Mouse (Mus musculus): ENCODE data around the gene Tmem136. TPM values are rescaled to one million over a fixed set of nuclear protein-coding genes. Genes with fewer than 3 reads are reported as not detected.

Tmem136 gene
- polyA plus RNA-seq, 1 experiment from 2014 or later = 11.6 TPM

DNA sequence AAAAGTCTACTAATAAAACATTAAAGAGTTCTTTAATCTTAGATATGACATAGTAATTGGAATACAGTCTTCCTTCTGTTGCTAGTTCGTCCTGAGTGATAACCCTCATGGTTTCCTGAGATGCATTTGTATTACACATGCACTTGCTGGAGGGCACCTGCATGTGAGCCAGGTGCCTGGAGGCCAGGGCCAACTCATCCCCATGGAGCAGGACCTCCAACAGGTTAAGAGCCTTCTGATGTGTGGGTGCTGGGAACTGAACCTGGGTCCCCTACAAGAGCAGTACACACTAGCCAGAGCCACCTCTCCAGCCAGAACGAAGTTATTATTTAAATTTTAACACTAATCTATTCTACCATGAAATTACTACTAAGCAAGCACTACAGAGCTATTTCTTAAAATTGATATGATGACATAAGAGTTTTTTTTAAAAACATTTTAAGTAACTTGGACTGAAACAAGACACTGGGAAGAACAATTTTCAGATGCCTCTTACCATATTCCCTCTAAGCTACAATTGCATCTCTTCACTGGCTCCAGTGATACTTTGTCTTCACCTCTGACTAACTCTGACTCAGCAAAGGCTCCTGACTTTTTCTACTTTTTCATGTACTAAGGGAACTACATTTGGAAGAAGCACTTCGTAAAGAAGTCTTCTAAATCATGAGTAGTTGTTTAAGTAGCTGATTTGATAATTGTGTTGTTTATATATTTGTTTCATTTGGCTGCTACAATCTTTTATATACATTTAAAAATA lies 18.4 kb downstream of the Tmem136 start:
- no peak overlapping the region for H3K27ac ChIP-seq (replicated peaks; ENCODE audit: low read depth, low read length)
- no peak overlapping the region for H3K9ac ChIP-seq (replicated peaks; ENCODE audit: low read length)
- peaks cover 10% of the 10 kb centered on the region for H3K4me1 ChIP-seq (ENCODE audit: control insufficient read depth, insufficient read depth, low read length)
- no peak for ATAC-seq (ENCODE audit: low FRiP score, low TSS enrichment)
- no peak overlapping the region for H3K4me3 ChIP-seq (replicated peaks; ENCODE audit: low read depth, low read length)
- no peaks in the 10 kb centered on the region for H3K27me3 ChIP-seq (ENCODE audit: control insufficient read depth, insufficient read depth, low read length)
- WGBS = 93% methylated on average over 3 of the region's 3 CpGs
- H3K4me2 ChIP-seq (ENCODE audit: low read length) = no peak overlapping the region
- H3K9me3 ChIP-seq (ENCODE audit: control insufficient read depth, low read length) = no peaks in the 10 kb centered on the region
- no peaks in the 10 kb centered on the region for H3K36me3 ChIP-seq (ENCODE audit: control insufficient read depth, insufficient read depth, low read length)
- DNase-seq = no peak

DNA sequence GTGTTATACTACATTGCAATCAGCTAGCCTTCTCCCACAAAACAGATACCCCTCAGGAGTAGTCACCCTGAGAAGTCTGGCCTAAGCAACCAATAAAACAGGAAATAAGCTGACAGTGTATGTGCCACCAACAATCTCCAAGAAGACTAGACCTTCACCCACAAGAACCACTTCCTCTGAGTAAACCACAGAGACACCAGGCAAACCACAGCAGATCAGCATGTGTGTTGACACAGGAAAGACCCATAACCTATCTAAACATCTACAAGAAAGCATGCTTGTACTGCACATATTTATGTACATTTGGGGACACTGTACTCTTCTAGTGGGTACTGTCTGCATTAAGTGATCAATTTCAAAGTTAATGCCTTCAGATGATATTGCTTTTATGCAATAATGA lies 20.0 kb downstream of the Tmem136 start:
- no peaks in the 10 kb centered on the region for H3K27me3 ChIP-seq (ENCODE audit: control insufficient read depth, insufficient read depth, low read length)
- H3K27ac ChIP-seq (replicated peaks; ENCODE audit: low read depth, low read length) = no peak overlapping the region
- H3K4me1 ChIP-seq (ENCODE audit: control insufficient read depth, insufficient read depth, low read length) = 0 out of 2 replicates have a peak, but pooled peaks cover 5% of the 10 kb centered on the region
- no peak overlapping the region for H3K4me2 ChIP-seq (ENCODE audit: low read length)
- no peak for DNase-seq
- no peak for ATAC-seq (ENCODE audit: low FRiP score, low TSS enrichment)
- H3K9me3 ChIP-seq (ENCODE audit: control insufficient read depth, low read length) = no peaks in the 10 kb centered on the region
- H3K9ac ChIP-seq (replicated peaks; ENCODE audit: low read length) = no peak overlapping the region
- H3K36me3 ChIP-seq (ENCODE audit: control insufficient read depth, insufficient read depth, low read length) = no peaks in the 10 kb centered on the region
- no peak overlapping the region for H3K4me3 ChIP-seq (replicated peaks; ENCODE audit: low read depth, low read length)

DNA sequence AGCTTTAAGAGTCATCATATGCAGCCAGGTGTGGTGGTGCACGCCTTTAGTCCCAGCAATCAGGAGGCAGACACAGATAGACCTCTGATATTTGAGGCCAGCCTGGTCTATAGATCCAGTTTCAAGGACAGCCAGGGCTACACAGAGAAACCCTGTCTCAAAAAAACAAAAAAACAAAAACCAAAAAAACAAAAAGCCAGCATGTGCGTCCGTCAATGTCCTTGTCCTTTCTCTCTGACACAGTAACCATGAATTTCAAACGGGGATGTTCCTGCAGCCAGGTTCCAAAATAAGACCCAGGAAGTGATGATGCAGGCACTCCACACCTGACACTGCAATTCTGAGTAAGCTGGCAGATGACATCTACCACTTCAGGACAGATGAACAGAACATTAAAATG lies 21.5 kb downstream of the Tmem136 start:
- Histone ChIP-seq H3K4me1 (ENCODE audit: control insufficient read depth, insufficient read depth, low read length) (0 out of 2 replicates have a peak, but pooled peaks cover 5% of the 10 kb centered on the region), H3K9ac (replicated peaks; ENCODE audit: low read length) (no peak overlapping the region), H3K9me3 (ENCODE audit: control insufficient read depth, low read length) (no peaks in the 10 kb centered on the region), H3K4me3 (replicated peaks; ENCODE audit: low read depth, low read length) (no peak overlapping the region), H3K27me3 (ENCODE audit: control insufficient read depth, insufficient read depth, low read length) (no peaks in the 10 kb centered on the region), H3K4me2 (ENCODE audit: low read length) (no peak overlapping the region), H3K36me3 (ENCODE audit: control insufficient read depth, insufficient read depth, low read length) (no peaks in the 10 kb centered on the region), H3K27ac (replicated peaks; ENCODE audit: low read depth, low read length) (no peak overlapping the region)
- WGBS = 85% methylated on average over 4 of the region's 4 CpGs
- ATAC-seq (ENCODE audit: low FRiP score, low TSS enrichment) (no peak), DNase-seq (no peak)

DNA sequence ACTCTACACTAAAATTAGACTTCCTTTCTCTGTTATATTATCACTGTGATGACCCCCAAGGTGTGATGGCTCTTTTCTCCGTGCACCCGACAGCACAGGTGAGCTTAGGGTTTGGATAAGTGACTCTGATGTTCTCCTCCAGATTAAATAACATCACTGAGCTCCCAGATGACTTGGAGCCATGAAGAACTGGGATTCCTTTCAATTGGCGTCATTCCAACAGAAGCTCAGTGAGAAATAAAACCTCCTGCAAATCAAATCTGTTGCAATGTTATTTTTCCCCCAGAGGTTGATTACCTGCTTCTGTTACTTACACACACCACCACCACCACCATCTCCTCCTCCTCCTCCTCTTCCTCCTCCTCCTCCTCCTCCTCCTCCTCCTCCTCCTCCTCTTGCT lies 22.6 kb downstream of the Tmem136 start:
- ATAC-seq (ENCODE audit: low FRiP score, low TSS enrichment) (no peak), DNase-seq (peak; percentile 31)
- no peaks in the 10 kb centered on the region for H3K27me3 ChIP-seq (ENCODE audit: control insufficient read depth, insufficient read depth, low read length)
- H3K36me3 ChIP-seq (ENCODE audit: control insufficient read depth, insufficient read depth, low read length) = no peaks in the 10 kb centered on the region
- 0 out of 2 replicates have a peak, but pooled peaks cover 8% of the 10 kb centered on the region for H3K4me1 ChIP-seq (ENCODE audit: control insufficient read depth, insufficient read depth, low read length)
- 87% methylated on average over 3 of the region's 3 CpGs for WGBS
- H3K9me3 ChIP-seq (ENCODE audit: control insufficient read depth, low read length) = no peaks in the 10 kb centered on the region
- H3K4me3 ChIP-seq (replicated peaks; ENCODE audit: low read depth, low read length) = no peak overlapping the region
- no peak overlapping the region for H3K27ac ChIP-seq (replicated peaks; ENCODE audit: low read depth, low read length)
- no peak overlapping the region for H3K4me2 ChIP-seq (ENCODE audit: low read length)
- H3K9ac ChIP-seq (replicated peaks; ENCODE audit: low read length) = no peak overlapping the region

DNA sequence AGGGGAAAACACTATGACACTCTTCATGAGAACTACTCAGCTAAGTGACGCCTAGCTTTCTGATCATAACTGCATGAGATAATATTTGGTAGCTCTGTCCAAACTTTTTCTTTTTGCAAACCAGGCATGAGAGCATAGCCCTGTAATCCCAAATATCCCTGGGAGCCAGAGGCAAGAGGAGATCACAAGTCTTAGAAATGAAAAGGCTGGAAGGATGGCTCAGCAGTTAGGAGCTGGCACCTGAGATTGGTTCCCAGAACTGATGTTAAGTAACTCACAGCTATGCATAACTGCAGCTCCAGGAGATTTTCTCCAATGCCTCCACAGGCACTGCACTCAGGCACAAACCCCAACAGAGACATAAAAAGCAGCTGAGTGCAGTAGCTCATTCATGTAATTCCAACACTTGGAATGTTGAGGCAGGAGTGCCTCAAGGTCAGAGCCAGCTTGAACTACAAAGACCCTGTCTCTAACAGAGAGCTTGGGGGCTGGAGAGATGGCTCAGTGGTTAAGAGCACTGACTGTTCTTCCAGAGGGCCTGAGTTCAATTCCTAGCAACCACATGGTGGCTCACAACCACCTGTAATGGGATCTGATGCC lies 30.6 kb downstream of the Tmem136 start:
- Histone ChIP-seq H3K4me1 (ENCODE audit: control insufficient read depth, insufficient read depth, low read length) (0 out of 2 replicates have a peak, but pooled peaks cover 3% of the 10 kb centered on the region), H3K27me3 (ENCODE audit: control insufficient read depth, insufficient read depth, low read length) (no peaks in the 10 kb centered on the region), H3K4me3 (replicated peaks; ENCODE audit: low read depth, low read length) (no peak overlapping the region), H3K4me2 (ENCODE audit: low read length) (no peak overlapping the region), H3K27ac (replicated peaks; ENCODE audit: low read depth, low read length) (no peak overlapping the region), H3K9me3 (ENCODE audit: control insufficient read depth, low read length) (no peaks in the 10 kb centered on the region), H3K36me3 (ENCODE audit: control insufficient read depth, insufficient read depth, low read length) (no peaks in the 10 kb centered on the region), H3K9ac (replicated peaks; ENCODE audit: low read length) (no peak overlapping the region)
- DNase-seq (no peak), ATAC-seq (ENCODE audit: low FRiP score, low TSS enrichment) (no peak)
- 98% methylated on average over 1 of the region's 1 CpGs for WGBS

DNA sequence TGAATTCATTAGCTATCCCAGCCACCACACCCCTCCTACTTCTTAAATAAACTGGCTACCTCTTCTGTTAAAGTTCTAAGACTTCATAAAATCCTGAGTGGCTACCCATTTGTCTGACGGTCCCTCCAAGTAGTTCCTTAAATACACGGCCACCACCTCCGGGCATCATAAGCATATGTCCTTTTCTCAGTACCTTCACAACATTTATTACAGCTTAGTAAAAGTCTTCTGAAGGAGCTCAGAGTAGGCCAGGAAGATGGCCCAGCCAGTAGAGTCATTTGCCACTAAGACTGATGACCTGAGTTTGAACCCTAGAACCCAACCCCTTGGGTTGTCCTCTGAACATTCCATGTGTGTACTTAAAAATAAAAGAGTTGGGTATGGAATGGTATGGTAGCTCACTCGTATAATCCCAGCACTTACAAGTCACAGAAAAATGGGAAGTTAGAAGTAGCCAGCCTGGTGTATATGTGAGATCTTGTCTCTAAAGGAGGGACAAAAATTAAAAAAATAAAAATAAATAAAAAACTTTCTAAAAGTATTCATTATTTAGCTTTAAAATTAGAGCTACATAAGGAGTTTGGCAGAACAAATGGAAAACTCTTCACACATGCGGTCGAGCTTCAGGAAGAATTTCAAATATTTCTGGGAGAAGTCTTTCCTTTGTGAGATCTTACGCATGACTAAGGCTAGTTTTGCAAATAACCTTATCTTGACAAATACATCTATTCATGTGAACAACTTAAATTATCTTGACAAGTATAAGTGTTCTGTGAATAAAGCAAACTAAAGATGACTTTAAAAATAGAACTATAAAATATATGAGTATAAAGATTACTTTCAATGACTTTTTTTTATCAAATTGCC lies 31.6 kb downstream of the Tmem136 start:
- Histone ChIP-seq H3K27ac (replicated peaks; ENCODE audit: low read depth, low read length) (no peak overlapping the region), H3K4me2 (ENCODE audit: low read length) (no peak overlapping the region), H3K4me1 (ENCODE audit: control insufficient read depth, insufficient read depth, low read length) (0 out of 2 replicates have a peak, but pooled peaks cover 2% of the 10 kb centered on the region), H3K27me3 (ENCODE audit: control insufficient read depth, insufficient read depth, low read length) (no peaks in the 10 kb centered on the region), H3K9me3 (ENCODE audit: control insufficient read depth, low read length) (no peaks in the 10 kb centered on the region), H3K9ac (replicated peaks; ENCODE audit: low read length) (no peak overlapping the region), H3K36me3 (ENCODE audit: control insufficient read depth, insufficient read depth, low read length) (no peaks in the 10 kb centered on the region), H3K4me3 (replicated peaks; ENCODE audit: low read depth, low read length) (no peak overlapping the region)
- no peak for DNase-seq
- ATAC-seq (ENCODE audit: low FRiP score, low TSS enrichment) = no peak
- WGBS = 87% methylated on average over 7 of the region's 7 CpGs

DNA sequence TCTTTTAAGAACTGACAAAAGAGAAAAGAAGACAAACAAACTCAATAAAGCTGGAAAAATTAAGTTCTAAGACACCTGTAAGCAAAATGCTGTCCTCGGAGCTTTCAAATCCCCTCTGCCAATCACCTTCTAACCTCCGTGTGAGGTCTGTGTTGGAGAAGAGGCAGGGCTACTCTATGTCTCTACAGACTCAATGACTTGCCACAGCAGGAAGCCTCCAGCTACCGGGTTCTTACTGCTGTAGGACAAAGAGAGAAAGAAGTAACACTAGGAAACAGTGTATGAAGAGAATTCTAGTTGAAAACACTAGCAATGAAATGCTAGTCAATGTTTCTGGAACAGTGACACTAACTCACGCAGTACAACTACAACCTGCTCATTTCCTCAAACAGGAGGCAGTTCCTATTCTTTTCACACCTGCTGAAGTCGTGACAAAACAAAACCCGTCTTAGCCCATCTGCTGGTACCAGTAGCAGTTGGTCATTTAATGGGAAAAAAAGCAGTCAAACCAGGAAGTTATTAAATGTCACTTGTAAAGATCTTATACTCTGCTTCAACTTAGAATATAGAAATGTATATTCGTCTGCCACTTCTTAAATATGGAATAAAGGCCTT lies 32.8 kb downstream of the Tmem136 start:
- Histone ChIP-seq H3K4me3 (replicated peaks; ENCODE audit: low read depth, low read length) (no peak overlapping the region), H3K27me3 (ENCODE audit: control insufficient read depth, insufficient read depth, low read length) (no peaks in the 10 kb centered on the region), H3K4me2 (ENCODE audit: low read length) (no peak overlapping the region), H3K9me3 (ENCODE audit: control insufficient read depth, low read length) (no peaks in the 10 kb centered on the region), H3K27ac (replicated peaks; ENCODE audit: low read depth, low read length) (no peak overlapping the region), H3K4me1 (ENCODE audit: control insufficient read depth, insufficient read depth, low read length) (no peaks in the 10 kb centered on the region), H3K36me3 (ENCODE audit: control insufficient read depth, insufficient read depth, low read length) (no peaks in the 10 kb centered on the region), H3K9ac (replicated peaks; ENCODE audit: low read length) (no peak overlapping the region)
- 21% methylated on average over 7 of the region's 7 CpGs for WGBS
- DNase-seq = no peak
- no peak for ATAC-seq (ENCODE audit: low FRiP score, low TSS enrichment)

DNA sequence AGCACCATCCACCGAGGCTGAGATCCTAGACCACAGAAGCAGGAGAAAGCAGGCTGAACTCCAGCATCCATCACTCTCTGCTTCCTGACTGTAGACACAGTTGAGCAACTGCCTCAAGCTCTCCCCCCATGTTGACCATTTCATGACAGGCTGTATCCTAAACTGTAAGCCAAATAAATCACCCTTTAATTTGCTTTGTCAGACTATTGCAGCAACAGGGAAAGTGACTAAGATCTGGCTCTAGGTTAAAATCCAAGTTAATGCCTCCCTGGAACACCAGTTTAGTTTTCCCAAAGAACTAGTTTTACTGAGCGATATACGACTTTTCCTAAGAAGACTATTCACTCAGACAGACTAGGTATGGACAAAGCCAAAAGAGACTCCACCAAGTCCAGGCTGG lies 37.7 kb downstream of the Tmem136 start:
- Histone ChIP-seq H3K36me3 (ENCODE audit: control insufficient read depth, insufficient read depth, low read length) (no peaks in the 10 kb centered on the region), H3K4me3 (replicated peaks; ENCODE audit: low read depth, low read length) (no peak overlapping the region), H3K27me3 (ENCODE audit: control insufficient read depth, insufficient read depth, low read length) (no peaks in the 10 kb centered on the region), H3K9ac (replicated peaks; ENCODE audit: low read length) (no peak overlapping the region), H3K9me3 (ENCODE audit: control insufficient read depth, low read length) (no peaks in the 10 kb centered on the region), H3K27ac (replicated peaks; ENCODE audit: low read depth, low read length) (no peak overlapping the region), H3K4me2 (ENCODE audit: low read length) (no peak overlapping the region), H3K4me1 (ENCODE audit: control insufficient read depth, insufficient read depth, low read length) (no peaks in the 10 kb centered on the region)
- DNase-seq = no peak
- 95% methylated on average over 3 of the region's 3 CpGs for WGBS
- ATAC-seq (ENCODE audit: low FRiP score, low TSS enrichment) = no peak

Data from midbrain, embryonic 14.5 days (tissue).